Mouse (Mus musculus): Measurements from ENCODE around the gene Lyz2.

GRCm38 (mm10) chr10:117299901-117300520 is 17.9 kb upstream of the Lyz2 start:
- TF ChIP-seq CTCF (IDR thresholded peaks at IDR 0.05; ENCODE audit: insufficient read depth, low read length) (no peak), POLR2A (IDR thresholded peaks at IDR 0.05; ENCODE audit: borderline replicate concordance, extremely low read depth, low read depth, low read length) (no peak)
